Mouse (Mus musculus) erythroid progenitor cell, adult 5-6 weeks (primary cell): ENCODE measurements around the gene Osgin1. TPM values are rescaled to one million over a fixed set of nuclear protein-coding genes. Genes with fewer than 3 reads are reported as not detected.

ENCODE experiments used
- ATAC-seq: replicated peaks from 2 replicates; pipeline ENCODE4 v1.8.0; 2016; ENCODE audit warnings: moderate number of reproducible peaks, mild to moderate bottlenecking, moderate TSS enrichment, inconsistent platforms; ENCODE audit not compliant: poor library complexity, low FRiP score, severe bottlenecking
- total RNA-seq, 2 experiments: library from RNA; stranded (forward) in 1 of 2; stranded (reverse) in 1 of 2; fragments of 150-400 nt in 1 of 2; fragments of 186-747, 209-891 nt in 1 of 2; gene quantifications; 2 replicates each; pipeline versions ENCODE4 v1.2.3 to v1.2.4; 2015 to 2017; ENCODE audit warnings: low replicate concordance in 2 of 2

Osgin1 gene
- total RNA-seq, 2 experiments from 2014 or later = not detected

GRCm38 (mm10) chr8:119422123-119422711 is 11.7 kb upstream of the Osgin1 start:
- no peak for ATAC-seq

- ATAC-seq = no peak
These were observed 10.2 kb upstream of the Osgin1 start for GRCm38 (mm10) chr8:119423631-119424141.

GRCm38 (mm10) chr8:119424199-119424733 is 9.7 kb upstream of the Osgin1 start:
- no peak for ATAC-seq

GRCm38 (mm10) chr8:119424740-119425139 is 9.2 kb upstream of the Osgin1 start:
- ATAC-seq = no peak

GRCm38 (mm10) chr8:119425533-119425932 is 8.4 kb upstream of the Osgin1 start:
- no peak for ATAC-seq

GRCm38 (mm10) chr8:119426069-119426735 is 7.7 kb upstream of the Osgin1 start:
- ATAC-seq = no peak

GRCm38 (mm10) chr8:119427634-119428349 is 6.1 kb upstream of the Osgin1 start:
- no peak for ATAC-seq

GRCm38 (mm10) chr8:119428350-119428740 is 5.6 kb upstream of the Osgin1 start:
- no peak for ATAC-seq

- no peak for ATAC-seq
These were observed 5.1 kb upstream of the Osgin1 start for GRCm38 (mm10) chr8:119428766-119429327.

GRCm38 (mm10) chr8:119429552-119429951 is 4.4 kb upstream of the Osgin1 start:
- ATAC-seq = no peak

- ATAC-seq = no peak
These were observed 3.7 kb upstream of the Osgin1 start for GRCm38 (mm10) chr8:119430250-119430649.

GRCm38 (mm10) chr8:119430690-119431089 is 3.2 kb upstream of the Osgin1 start:
- no peak for ATAC-seq

GRCm38 (mm10) chr8:119432372-119432771 is 1.6 kb upstream of the Osgin1 start:
- ATAC-seq = no peak

- ATAC-seq = no peak
These were observed 645 bp downstream of the Osgin1 start for GRCm38 (mm10) chr8:119434569-119434968.

- no peak for ATAC-seq
These were observed 1.6 kb downstream of the Osgin1 start for GRCm38 (mm10) chr8:119435527-119435926.

GRCm38 (mm10) chr8:119436331-119436730 is 2.4 kb downstream of the Osgin1 start:
- no peak for ATAC-seq

GRCm38 (mm10) chr8:119436933-119437332 is 3.0 kb downstream of the Osgin1 start:
- ATAC-seq = no peak

GRCm38 (mm10) chr8:119437506-119437905 is 3.6 kb downstream of the Osgin1 start:
- no peak for ATAC-seq

- no peak for ATAC-seq
These were observed 5.0 kb downstream of the Osgin1 start for GRCm38 (mm10) chr8:119438876-119439275.

- ATAC-seq = no peak
These were observed 5.5 kb downstream of the Osgin1 start for GRCm38 (mm10) chr8:119439424-119439823.
